Comparison of ENCODE assay signal across 22 mouse cellular contexts in the genomic region with DNA sequence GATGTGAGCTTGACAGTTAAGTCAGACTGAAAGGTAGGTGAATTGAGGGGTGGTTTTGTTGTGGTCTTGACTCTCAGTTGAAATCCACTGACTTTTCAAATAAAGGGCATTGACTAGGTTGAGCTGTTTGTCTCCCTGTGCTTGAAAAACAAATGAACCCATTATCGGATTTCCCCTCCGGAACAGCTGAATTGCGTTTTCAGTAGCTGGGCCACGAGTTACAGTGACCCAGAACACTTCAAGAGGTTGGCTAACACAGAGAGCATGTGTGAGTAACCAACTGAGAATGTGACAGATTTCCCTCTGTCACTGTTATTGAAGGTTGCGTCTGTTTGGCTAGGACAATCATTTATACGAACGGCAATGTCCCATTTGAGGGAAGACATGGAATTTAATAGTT. TPM values are rescaled to one million over a fixed set of nuclear protein-coding genes. Genes with fewer than 3 reads are reported as not detected.
DNase-seq lines count a peak whose midpoint lies in the region; ATAC-seq and TF ChIP-seq lines count a peak whose summit lies in the region.
"Had no signal": no experiment of that assay in that cellular context is flagged by ENCODE, and none has a peak within 500 bp of the region (broad histone marks: within the 10 kb centered on the region; RNA-seq: fewer than 3 reads in every experiment).

No protein-coding gene starts in this region.

- no peak overlapping the region for H3K4me3 ChIP-seq in brown adipose tissue, adult 24 weeks (ENCODE audit: insufficient read depth, low read depth, low read length)
- no peak overlapping the region for H3K4me3 ChIP-seq in hindbrain, postnatal 0 days (ENCODE audit: low read length)
- H3K4me3 ChIP-seq: embryonic facial prominence, embryonic 15.5 days; hindbrain, embryonic 13.5 days; intestine, embryonic 15.5 days; kidney, embryonic 15.5 days; liver, embryonic 15.5 days; neural tube, embryonic 15.5 days had no signal

- no peak for TF ChIP-seq CTCF in hindbrain, postnatal 0 days (IDR thresholded peaks at IDR 0.05; ENCODE audit: low read depth)

- no peaks in the 10 kb centered on the region for H3K36me3 ChIP-seq in hindbrain, postnatal 0 days (ENCODE audit: insufficient read depth, low read length)
- H3K36me3 ChIP-seq: embryonic facial prominence, embryonic 15.5 days; hindbrain, embryonic 13.5 days; intestine, embryonic 15.5 days; kidney, embryonic 15.5 days; liver, embryonic 15.5 days; neural tube, embryonic 15.5 days had no signal

- no peaks in the 10 kb centered on the region for H3K9me3 ChIP-seq in hindbrain, postnatal 0 days (ENCODE audit: low read length)
- H3K9me3 ChIP-seq: embryonic facial prominence, embryonic 15.5 days; hindbrain, embryonic 13.5 days; intestine, embryonic 15.5 days; kidney, embryonic 15.5 days; liver, embryonic 15.5 days; neural tube, embryonic 15.5 days had no signal

- 76% methylated on average over 7 of the region's 7 CpGs for WGBS in hindbrain, postnatal 0 days

- peak; percentile 73 for DNase-seq in heart, adult 11 months
- no peak for DNase-seq in heart, postnatal 14 days
- peak; percentile 7 for DNase-seq in kidney, adult 18-20 months
- no peak for DNase-seq in kidney, postnatal 25 days
- DNase-seq in hindbrain, postnatal 0 days (ENCODE audit: low spot score), result no peak
- no peak for DNase-seq in embryo, embryonic 11 days
- DNase-seq: cerebellum, adult 9-10 months; forebrain, postnatal 0 days; gastrocnemius, postnatal 14 days; left cerebral cortex, postnatal 4 days; liver; thymus, adult 2 months; thymus, postnatal 4 days had no signal

- H3K4me1 ChIP-seq in brown adipose tissue, adult 24 weeks (ENCODE audit: control insufficient read depth, insufficient read depth, insufficient read length, low read length), result no peaks in the 10 kb centered on the region
- no peaks in the 10 kb centered on the region for H3K4me1 ChIP-seq in hindbrain, postnatal 0 days (ENCODE audit: insufficient read depth, low read length)
- H3K4me1 ChIP-seq: embryonic facial prominence, embryonic 15.5 days; hindbrain, embryonic 13.5 days; intestine, embryonic 15.5 days; kidney, embryonic 15.5 days; neural tube, embryonic 15.5 days had no signal

- H3K4me2 ChIP-seq in hindbrain, postnatal 0 days (ENCODE audit: low read depth, low read length), result no peak overlapping the region
- H3K4me2 ChIP-seq: embryonic facial prominence, embryonic 15.5 days; hindbrain, embryonic 13.5 days; intestine, embryonic 15.5 days; kidney, embryonic 15.5 days; liver, embryonic 15.5 days; midbrain, embryonic 11.5 days; neural tube, embryonic 15.5 days had no signal

- intact Hi-C loops in heart, postnatal 14 days (cut with DNase I), result no loop called here

- no peaks in the 10 kb centered on the region for H3K27me3 ChIP-seq in hindbrain, postnatal 0 days (ENCODE audit: insufficient read depth, low read length)
- H3K27me3 ChIP-seq: embryonic facial prominence, embryonic 15.5 days; hindbrain, embryonic 13.5 days; intestine, embryonic 15.5 days; kidney, embryonic 15.5 days; liver, embryonic 15.5 days; neural tube, embryonic 15.5 days had no signal

- no peak overlapping the region for H3K9ac ChIP-seq in hindbrain, postnatal 0 days (replicated peaks; ENCODE audit: low read length)
- H3K9ac ChIP-seq: embryonic facial prominence, embryonic 15.5 days; forebrain, postnatal 0 days; hindbrain, embryonic 13.5 days; intestine, embryonic 15.5 days; kidney, embryonic 15.5 days; liver, embryonic 15.5 days; neural tube, embryonic 15.5 days had no signal

- H3K27ac ChIP-seq in brown adipose tissue, adult 24 weeks (replicated peaks; ENCODE audit: low read depth, low read length), result 0 out of 2 replicates have a peak overlapping the region, but pooled peaks have one; percentile 26
- H3K27ac ChIP-seq in hindbrain, postnatal 0 days, result no peak overlapping the region
- H3K27ac ChIP-seq: embryonic facial prominence, embryonic 15.5 days; hindbrain, embryonic 13.5 days; intestine, embryonic 15.5 days; kidney, embryonic 15.5 days; liver, embryonic 15.5 days; neural tube, embryonic 15.5 days had no signal

- peak; percentile 38 for ATAC-seq in CD4-positive, CD25-positive, alpha-beta regulatory T cell, adult 4 months
- no peak for ATAC-seq in hindbrain, postnatal 0 days
- ATAC-seq: forebrain, postnatal 0 days; intestine, embryonic 15.5 days had no signal

RNA-seq across cellular contexts. Expression of a gene that starts 17.0 kb away (rescaled TPM):
- total RNA-seq in heart, postnatal 14 days (2021), result 1 to 10 TPM; 1.8 to 1.9 TPM
- 10 to 100 TPM; 16.2 to 17.5 TPM for polyA plus RNA-seq in CD4-positive, CD25-positive, alpha-beta regulatory T cell, adult 4 months (2017; shearing (Covaris generic))
- 0.99 and 1.0 TPM in 2 replicates for polyA plus RNA-seq in brown adipose tissue, adult 24 weeks (2012; ENCODE audit: insufficient read depth, insufficient read length, missing spikeins)
- total RNA-seq in hindbrain, postnatal 0 days (2014; rRNA removed), result 1.3 and 2.4 TPM in 2 replicates
- polyA plus RNA-seq in hindbrain, postnatal 0 days (2015; fragmentation: Nextera tagmentation; extraction: Ambion mirVana), result 0.91 and 1.4 TPM in 2 replicates

RNA-seq across cellular contexts. Expression of a gene that starts 24.1 kb away (rescaled TPM):
- 1 to 10 TPM; 5.9 to 6.1 TPM for total RNA-seq in heart, postnatal 14 days (2021)
- polyA plus RNA-seq in CD4-positive, CD25-positive, alpha-beta regulatory T cell, adult 4 months (2017; shearing (Covaris generic)), result 10 to 100 TPM; 35.2 to 36.0 TPM
- polyA plus RNA-seq in brown adipose tissue, adult 24 weeks (2012; ENCODE audit: insufficient read depth, insufficient read length, missing spikeins), result 12.4 and 13.7 TPM in 2 replicates
- 18.8 and 27.7 TPM in 2 replicates for total RNA-seq in hindbrain, postnatal 0 days (2014; rRNA removed)
- 27.6 and 28.0 TPM in 2 replicates for polyA plus RNA-seq in hindbrain, postnatal 0 days (2015; fragmentation: Nextera tagmentation; extraction: Ambion mirVana)

Comparison
In these comparisons a context has a peak if more than half of its experiments do, and no peak if none do; other contexts are left out.
1. DNase-seq: peak in heart, adult 11 months (single experiment) and kidney, adult 18-20 months (single experiment); none in heart, postnatal 14 days (0 of 2), kidney, postnatal 25 days (0 of 2), hindbrain, postnatal 0 days (single experiment) and embryo, embryonic 11 days (single experiment).